Mouse (Mus musculus) heart, embryonic 11.5 days (tissue): ENCODE results near the gene Fes. TPM values are rescaled to one million over a fixed set of nuclear protein-coding genes. Genes with fewer than 3 reads are reported as not detected.

Experiments
- ATAC-seq: fragments of 200-750 bp; cut with Nextera tagmentation; replicated peaks from 2 replicates; pipeline ENCODE4 v1.8.0; 2017; ENCODE audit warnings: moderate library complexity; ENCODE audit not compliant: insufficient number of reproducible peaks, low FRiP score, low TSS enrichment
- H3K27ac ChIP-seq: fragments of 300-500 bp; sonication (generic); 2 replicates; pipeline ENCODE4 v1.5.1; 2014; ENCODE audit warnings: mild to moderate bottlenecking, low read depth, low read length
- H3K27me3 ChIP-seq: fragments of 300-500 bp; sonication (generic); 2 replicates; pipeline ENCODE4 v1.6.1; 2014; ENCODE audit warnings: mild to moderate bottlenecking, low read length, mixed read lengths; ENCODE audit not compliant: control insufficient read depth, insufficient read depth
- H3K36me3 ChIP-seq: fragments of 300-500 bp; sonication (generic); 2 replicates; pipeline ENCODE4 v1.6.1; 2014; ENCODE audit warnings: mild to moderate bottlenecking, low read length, moderate library complexity, mixed read lengths; ENCODE audit not compliant: control insufficient read depth, insufficient read depth
- H3K4me1 ChIP-seq: fragments of 300-500 bp; sonication (generic); 2 replicates; pipeline ENCODE4 v1.6.1; 2014; ENCODE audit warnings: low read length; ENCODE audit not compliant: control insufficient read depth, insufficient read depth
- H3K4me2 ChIP-seq: fragments of 300-500 bp; sonication (generic); 2 replicates; pipeline ENCODE4 v1.6.1; 2014; ENCODE audit warnings: mild to moderate bottlenecking, moderate library complexity
- H3K4me3 ChIP-seq: fragments of 300-500 bp; sonication (generic); 2 replicates; pipeline ENCODE4 v1.5.1; 2014; ENCODE audit warnings: low read depth, low read length
- H3K9ac ChIP-seq: fragments of 300-500 bp; sonication (generic); 2 replicates; pipeline ENCODE4 v1.6.1; 2014; ENCODE audit warnings: mild to moderate bottlenecking, low read depth, low read length, moderate library complexity
- H3K9me3 ChIP-seq: fragments of 300-500 bp; sonication (generic); replicated peaks from 2 replicates; pipeline ENCODE4 v1.6.1; 2016; ENCODE audit warnings: low read length; ENCODE audit not compliant: control insufficient read depth
- WGBS: fragments of 180-500 bp; shearing (Covaris S2); extraction: QIAGEN DNeasy Blood & Tissue Kit; methylation state at CpG from one replicate; pipeline ENCODE4 v1.1.7; 2014; ENCODE audit not compliant: insufficient replicate concordance; 5-methylcytosine and 5-hydroxymethylcytosine counted together
- polyA plus RNA-seq: library from polyadenylated mRNA; unstranded; fragments of >200 nt; fragmentation: Nextera tagmentation; extraction: Ambion mirVana; gene quantifications from 2 replicates; pipeline ENCODE4 v1.2.1, GENCODE M21; 2014

Fes gene
- polyA plus RNA-seq, 1 experiment from 2014 or later, result 7.1 TPM

DNA sequence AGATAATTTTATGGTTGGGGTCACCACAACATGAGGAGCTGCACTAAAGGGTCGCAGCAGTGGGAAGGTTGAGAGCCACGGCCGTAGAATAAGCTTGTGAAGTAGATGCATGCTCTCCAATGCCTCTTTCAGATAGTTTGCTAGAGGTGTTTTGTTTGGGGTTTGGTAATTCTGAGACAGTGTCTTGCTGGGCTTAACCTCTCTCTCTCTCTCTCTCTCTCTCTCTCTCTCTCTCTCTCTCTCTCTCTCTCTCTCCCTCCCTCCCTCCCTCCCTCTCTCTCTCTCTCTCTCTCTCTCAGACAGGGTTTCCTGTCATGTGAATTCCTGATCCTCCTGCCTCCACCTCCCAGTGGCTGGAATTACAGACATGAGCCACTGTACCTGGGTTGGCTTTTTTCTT is 13.0 kb downstream of the Fes start:
- 84% methylated on average over 3 of the region's 3 CpGs for WGBS
- Histone ChIP-seq H3K4me2 (no peak overlapping the region), H3K9ac (no peak overlapping the region), H3K27me3 (peaks cover 2% of the 10 kb centered on the region; the same call in 1 of the 2 replicates), H3K27ac (no peak overlapping the region), H3K4me1 (peaks cover 12% of the 10 kb centered on the region), H3K36me3 (no peaks in the 10 kb centered on the region), H3K4me3 (no peak overlapping the region; the same call in 1 of the 2 replicates), H3K9me3 (no peaks in the 10 kb centered on the region)
- no peak for ATAC-seq

- no peak for ATAC-seq
- H3K27ac ChIP-seq, result no peak overlapping the region
- WGBS, result 57% methylated on average over 3 of the region's 3 CpGs
These were observed 13.5 kb downstream of the Fes start for GRCm38 (mm10) chr7:80374280-80374679.

DNA sequence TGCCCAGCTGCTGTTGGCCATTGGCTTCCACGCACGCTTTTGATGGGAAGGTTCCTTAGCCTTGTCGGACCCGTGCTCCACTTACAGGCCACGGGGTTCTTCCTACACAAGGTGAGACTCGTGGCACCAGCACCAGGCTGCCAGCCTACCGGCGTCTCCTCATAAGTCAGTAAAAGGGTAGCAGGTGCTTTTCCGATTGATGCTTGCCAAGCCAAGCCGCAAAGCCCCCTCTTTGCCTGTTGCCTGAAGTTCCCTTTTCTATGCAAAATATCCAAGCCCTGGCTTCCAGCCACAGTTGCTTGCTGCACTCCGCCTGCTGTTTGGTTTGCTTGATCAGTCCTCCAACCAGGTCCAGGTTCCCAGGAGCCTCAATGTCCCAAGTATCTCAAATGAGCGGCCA is 13.9 kb downstream of the Fes start:
- Histone ChIP-seq H3K4me1 (peaks cover 18% of the 10 kb centered on the region), H3K36me3 (no peaks in the 10 kb centered on the region), H3K4me3 (no peak overlapping the region), H3K27me3 (peaks cover 2% of the 10 kb centered on the region; the same call in 1 of the 2 replicates), H3K27ac (no peak overlapping the region), H3K9ac (no peak overlapping the region), H3K4me2 (no peak overlapping the region), H3K9me3 (no peaks in the 10 kb centered on the region)
- WGBS, result 83% methylated on average over 12 of the region's 12 CpGs
- no peak for ATAC-seq

More at GRCm38 (mm10) chr7:80374280-80374679, 13.5 kb downstream of the Fes start:
- no peak overlapping the region for H3K4me2 ChIP-seq
- H3K36me3 ChIP-seq, result no peaks in the 10 kb centered on the region
- H3K4me1 ChIP-seq, result peaks cover 17% of the 10 kb centered on the region
- H3K4me3 ChIP-seq, result no peak overlapping the region
- peaks cover 2% of the 10 kb centered on the region; the same call in 1 of the 2 replicates for H3K27me3 ChIP-seq
- no peak overlapping the region for H3K9ac ChIP-seq
- H3K9me3 ChIP-seq, result no peaks in the 10 kb centered on the region

GRCm38 (mm10) chr7:80373352-80373751 is 14.4 kb downstream of the Fes start:
- Histone ChIP-seq H3K36me3 (peaks cover under 1% of the 10 kb centered on the region; the same call in 1 of the 2 replicates), H3K4me1 (peaks cover 19% of the 10 kb centered on the region), H3K27ac (no peak overlapping the region), H3K4me3 (no peak overlapping the region), H3K27me3 (peaks cover 2% of the 10 kb centered on the region; the same call in 1 of the 2 replicates), H3K4me2 (no peak overlapping the region), H3K9me3 (no peaks in the 10 kb centered on the region), H3K9ac (no peak overlapping the region)
- WGBS, result 75% methylated on average over 4 of the region's 4 CpGs
- no peak for ATAC-seq

GRCm38 (mm10) chr7:80372667-80373066 is 15.1 kb downstream of the Fes start:
- Histone ChIP-seq H3K27me3 (peaks cover 2% of the 10 kb centered on the region; the same call in 1 of the 2 replicates), H3K36me3 (peaks cover 7% of the 10 kb centered on the region; the same call in 1 of the 2 replicates), H3K4me1 (peaks cover 20% of the 10 kb centered on the region), H3K4me2 (no peak overlapping the region), H3K9ac (no peak overlapping the region), H3K27ac (no peak overlapping the region), H3K9me3 (no peaks in the 10 kb centered on the region), H3K4me3 (no peak overlapping the region)
- WGBS, result 42% methylated on average over 2 of the region's 2 CpGs
- no peak for ATAC-seq

DNA sequence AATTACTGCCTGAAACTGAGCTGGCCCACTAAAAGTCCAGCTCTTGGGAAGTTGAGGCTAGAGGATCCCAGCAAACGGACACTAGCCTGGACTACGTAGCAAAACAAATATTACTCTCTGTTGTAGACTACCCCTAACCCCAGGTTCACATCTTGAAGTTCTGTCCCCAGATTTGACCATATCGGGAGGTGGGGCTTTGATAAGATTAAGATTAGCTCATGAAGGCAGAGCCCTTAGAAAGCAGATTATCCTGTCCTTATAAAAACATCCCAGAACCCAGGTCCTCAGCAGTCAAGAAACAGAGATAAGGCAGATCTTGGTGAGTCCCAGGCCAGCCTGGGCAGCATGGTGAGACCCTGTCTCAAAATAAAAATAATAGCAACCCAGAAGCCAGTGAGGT is 15.6 kb downstream of the Fes start:
- no peak for ATAC-seq
- no peak overlapping the region for H3K4me2 ChIP-seq
- H3K9me3 ChIP-seq, result no peaks in the 10 kb centered on the region
- peaks cover 20% of the 10 kb centered on the region for H3K4me1 ChIP-seq
- H3K27ac ChIP-seq, result no peak overlapping the region
- peaks cover 2% of the 10 kb centered on the region; the same call in 1 of the 2 replicates for H3K27me3 ChIP-seq
- WGBS, result 43% methylated on average over 3 of the region's 3 CpGs
- H3K4me3 ChIP-seq, result no peak overlapping the region
- no peak overlapping the region for H3K9ac ChIP-seq
- peaks cover 8% of the 10 kb centered on the region; the same call in 1 of the 2 replicates for H3K36me3 ChIP-seq

DNA sequence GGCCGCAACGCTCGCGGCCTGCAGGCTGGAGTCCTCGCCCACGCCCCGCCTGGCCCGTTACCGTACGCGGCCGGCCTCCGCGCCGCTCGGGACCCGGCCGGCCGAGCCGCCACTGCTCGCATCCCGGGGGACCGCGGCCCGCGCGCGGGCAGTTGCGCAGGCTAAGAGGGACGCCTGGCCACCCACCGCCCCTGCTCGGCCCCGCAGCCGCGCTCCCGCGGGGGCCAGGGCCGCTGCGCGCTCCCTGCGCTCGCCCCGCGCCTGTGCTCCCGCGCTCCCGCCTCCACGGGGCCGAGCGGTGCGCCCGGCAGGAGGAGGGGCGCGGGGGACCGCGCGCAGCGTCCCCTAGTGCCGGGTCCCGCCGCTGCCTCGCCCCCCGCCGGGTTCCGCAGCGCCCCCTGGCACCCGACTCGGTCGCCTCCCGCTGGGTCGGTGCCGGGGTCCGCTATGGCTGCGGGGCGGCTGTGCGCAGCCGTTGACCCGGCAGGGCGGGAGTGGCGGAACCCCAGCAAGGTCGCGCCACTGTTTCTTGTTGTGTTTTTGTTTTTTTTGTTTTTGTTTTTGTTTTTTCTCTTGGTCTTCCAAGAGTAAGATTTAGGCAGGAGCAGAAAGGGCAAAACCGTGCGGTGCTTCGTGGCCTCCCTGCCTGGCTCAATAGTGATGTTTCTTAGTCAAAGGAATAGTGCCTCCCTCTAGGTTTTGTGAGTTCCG is 16.6 kb downstream of the Fes start, which contains the start of gene Man2a2:
Gene Man2a2, minus strand, starts transcription at position 335 of the 711 bp plus-strand sequence.
- no peaks in the 10 kb centered on the region for H3K9me3 ChIP-seq
- peaks cover 2% of the 10 kb centered on the region; the same call in 1 of the 2 replicates for H3K27me3 ChIP-seq
- peak; percentile 36; the same call in 1 of the 2 replicates for ATAC-seq
- peaks cover 15% of the 10 kb centered on the region; the same call in 1 of the 2 replicates for H3K36me3 ChIP-seq
- H3K4me1 ChIP-seq, result peaks cover 20% of the 10 kb centered on the region
- H3K4me2 ChIP-seq, result peak within 1 kb of the TSS; percentile 82
- peak within 1 kb of the TSS; percentile 87 for H3K4me3 ChIP-seq
- under 1% methylated on average over 75 of the region's 86 CpGs for WGBS
- peak within 1 kb of the TSS; percentile 85 for H3K9ac ChIP-seq
- peak within 1 kb of the TSS; percentile 65 for H3K27ac ChIP-seq

GRCm38 (mm10) chr7:80370649-80371040 is 17.1 kb downstream of the Fes start:
- peak; percentile 41 for ATAC-seq
- Histone ChIP-seq H3K4me1 (peaks cover 20% of the 10 kb centered on the region), H3K4me3 (peak overlapping the region; percentile 87), H3K4me2 (peak overlapping the region; percentile 82), H3K9me3 (no peaks in the 10 kb centered on the region), H3K27me3 (0 out of 2 replicates have a peak, but pooled peaks cover 2% of the 10 kb centered on the region), H3K27ac (peak overlapping the region; percentile 65), H3K36me3 (peaks cover 16% of the 10 kb centered on the region; the same call in 1 of the 2 replicates), H3K9ac (peak overlapping the region; percentile 85)
- under 1% methylated on average over 29 of the region's 31 CpGs for WGBS
